ENCODE assay signal across 21 mouse cellular contexts in genomic region chr17:27751314-27752202, GRCm38 (mm10). TPM values are rescaled to one million over a fixed set of nuclear protein-coding genes. Genes with fewer than 3 reads are reported as not detected.
DNase-seq lines count a peak whose midpoint lies in the region; ATAC-seq and TF ChIP-seq lines count a peak whose summit lies in the region.
"Had no signal": no experiment of that assay in that cellular context is flagged by ENCODE, and none has a peak within 500 bp of the region (broad histone marks: within the 10 kb centered on the region; RNA-seq: fewer than 3 reads in every experiment).

No protein-coding gene starts in this region.

- H3K4me2 ChIP-seq in neural tube, embryonic 12.5 days (replicated peaks) = no peak overlapping the region
- H3K4me2 ChIP-seq: heart, embryonic 13.5 days; liver, embryonic 12.5 days; midbrain, embryonic 15.5 days had no signal

- no peak for TF ChIP-seq POLR2A in cortical plate, adult 2 months (IDR thresholded peaks at IDR 0.05; ENCODE audit: extremely low read depth, insufficient read depth, low read length)

- no peaks in the 10 kb centered on the region for H3K9me3 ChIP-seq in neural tube, embryonic 12.5 days
- H3K9me3 ChIP-seq: heart, embryonic 13.5 days; liver, embryonic 12.5 days; megakaryocyte, embryonic 14.5 days; midbrain, embryonic 15.5 days had no signal

- H3K4me3 ChIP-seq in neural tube, embryonic 12.5 days = no peak overlapping the region
- no peak overlapping the region for H3K4me3 ChIP-seq in cortical plate, adult 2 months (ENCODE audit: insufficient read depth, low read length)
- H3K4me3 ChIP-seq: gastrocnemius, adult 2 months; heart, embryonic 13.5 days; liver, embryonic 12.5 days; megakaryocyte, embryonic 14.5 days; midbrain, embryonic 15.5 days had no signal

- H3K4me1 ChIP-seq in neural tube, embryonic 12.5 days = no peaks in the 10 kb centered on the region
- peaks cover 15% of the 10 kb centered on the region for H3K4me1 ChIP-seq in cortical plate, adult 2 months (ENCODE audit: control insufficient read depth, insufficient read depth, low read length)
- H3K4me1 ChIP-seq: liver, embryonic 12.5 days had no signal

- TF ChIP-seq CTCF in cortical plate, adult 2 months (IDR thresholded peaks at IDR 0.05; ENCODE audit: extremely low read depth, insufficient read depth, low read length) = no peak

- peaks cover 10% of the 10 kb centered on the region; the same call in 1 of the 2 replicates for H3K36me3 ChIP-seq in neural tube, embryonic 12.5 days
- H3K36me3 ChIP-seq: midbrain, embryonic 15.5 days had no signal

- peak; percentile 44 for DNase-seq in layer of hippocampus, adult 11-12 months (ENCODE audit: low spot score)
- no peak for DNase-seq in layer of hippocampus, postnatal 25 days (ENCODE audit: extremely low spot score in 1 of 2, low spot score in 1 of 2)
- DNase-seq in neural tube, embryonic 10.5 days (ENCODE audit: extremely low spot score, low spot score) = no peak
- DNase-seq in cerebellum, adult 9-11 months = peak; percentile 72
- DNase-seq in kidney, adult 18-20 months = no peak
- DNase-seq: heart, adult 11 months; heart, postnatal 4 days; thymus, adult 2 months had no signal

- no peak overlapping the region for H3K27ac ChIP-seq in neural tube, embryonic 12.5 days
- H3K27ac ChIP-seq in cortical plate, adult 2 months (ENCODE audit: insufficient read depth, low read length) = 0 out of 2 replicates have a peak overlapping the region, but pooled peaks have one; percentile 3
- H3K27ac ChIP-seq: heart, embryonic 13.5 days; kidney, postnatal 0 days; liver, embryonic 12.5 days; midbrain, embryonic 15.5 days had no signal

- H3K27me3 ChIP-seq in neural tube, embryonic 12.5 days (replicated peaks) = no peaks in the 10 kb centered on the region
- H3K27me3 ChIP-seq: heart, embryonic 13.5 days; liver, embryonic 12.5 days; megakaryocyte, embryonic 14.5 days; midbrain, embryonic 15.5 days; Patski had no signal

- 94% methylated on average over 8 of the region's 8 CpGs for WGBS in neural tube, embryonic 12.5 days

- H3K9ac ChIP-seq in neural tube, embryonic 12.5 days = 0 out of 2 replicates have a peak overlapping the region, but pooled peaks have one; percentile 8
- H3K9ac ChIP-seq: heart, embryonic 13.5 days; liver, embryonic 12.5 days; midbrain, embryonic 15.5 days had no signal

- no peak for ATAC-seq in neural tube, embryonic 12.5 days (ENCODE audit: low FRiP score, low read depth)
- ATAC-seq: hindbrain, embryonic 16.5 days; intestine, postnatal 0 days; liver, embryonic 12.5 days; midbrain, embryonic 15.5 days; Patski had no signal

RNA-seq across cellular contexts. Expression of gene Spdef, which starts 22.8 kb away (rescaled TPM):
- total RNA-seq in layer of hippocampus, postnatal 25 days (2021) = not detected
- 0.13 and 0.33 TPM in 2 replicates for polyA plus RNA-seq in neural tube, embryonic 12.5 days (2016; fragmentation: Nextera tagmentation; extraction: Ambion mirVana)
- 0.61 and 0.91 TPM in 2 replicates for polyA plus RNA-seq in cortical plate, adult 2 months (2012; rRNA removed)
- total RNA-seq: gastrocnemius, adult 2 months had no signal
- polyA plus RNA-seq: embryonic facial prominence, embryonic 11.5 days; liver, embryonic 12.5 days; neural tube, embryonic 11.5 days; Patski had no signal

Comparison
In these comparisons a context has a peak if more than half of its experiments do, and no peak if none do; other contexts are left out.
1. DNase-seq: peak in layer of hippocampus, adult 11-12 months (single experiment) and cerebellum, adult 9-11 months (single experiment); none in layer of hippocampus, postnatal 25 days (0 of 2), neural tube, embryonic 10.5 days (single experiment) and kidney, adult 18-20 months (single experiment).